Mouse (Mus musculus): ENCODE results near the gene Yeats2. TPM values are rescaled to one million over a fixed set of nuclear protein-coding genes. Genes with fewer than 3 reads are reported as not detected.

The Yeats2 gene
- polyA plus RNA-seq, 1 experiment from 2014 or later, result 39.7 TPM

DNA sequence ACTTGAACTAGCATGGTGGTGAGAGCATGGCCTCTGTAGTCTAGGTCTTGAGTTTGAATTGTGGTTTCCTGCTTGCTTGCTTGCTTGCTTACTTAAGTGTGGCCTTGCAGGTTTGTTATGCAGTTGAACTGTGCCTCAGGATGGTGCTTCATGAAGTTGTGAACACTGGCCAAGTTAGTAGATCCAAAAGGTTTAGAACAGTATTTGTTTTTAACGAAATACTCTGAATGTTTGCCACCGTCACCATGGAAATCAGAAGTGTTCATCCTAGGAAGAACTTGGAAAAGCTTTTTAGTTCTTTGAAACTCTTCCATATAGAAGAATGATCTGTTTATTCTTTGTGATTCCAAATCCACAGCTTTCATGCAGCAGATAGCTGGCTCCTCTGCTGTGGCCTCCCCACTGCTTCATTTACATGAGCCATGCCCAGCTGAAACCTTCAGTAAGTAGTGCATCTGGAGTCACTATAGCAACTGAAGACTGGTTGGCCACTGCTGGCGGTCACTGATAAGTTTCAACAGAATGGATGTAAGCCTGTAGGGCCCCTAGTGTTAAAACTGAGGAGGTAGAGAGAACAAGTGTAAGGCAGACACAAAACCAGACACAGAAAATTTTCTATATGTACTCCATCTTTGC, 28.7 kb downstream of the Yeats2 start:
- ATAC-seq (ENCODE audit: insufficient read depth, low FRiP score, low TSS enrichment) (no peak), DNase-seq (ENCODE audit: low spot score) (no peak)
- no peaks in the 10 kb centered on the region for H3K27me3 ChIP-seq (ENCODE audit: control insufficient read depth, insufficient read depth, low read length)
- no peak overlapping the region for H3K27ac ChIP-seq (ENCODE audit: low read depth, low read length)
- H3K4me3 ChIP-seq (ENCODE audit: low read depth, low read length), result no peak overlapping the region
- no peak overlapping the region for H3K9ac ChIP-seq (ENCODE audit: low read length)
- H3K36me3 ChIP-seq (ENCODE audit: control insufficient read depth, insufficient read depth, low read length), result peaks cover 22% of the 10 kb centered on the region
- 88% methylated on average over 3 of the region's 3 CpGs for WGBS
- H3K9me3 ChIP-seq (ENCODE audit: control insufficient read depth, low read length), result no peaks in the 10 kb centered on the region
- H3K4me1 ChIP-seq (ENCODE audit: control insufficient read depth, insufficient read depth, low read length), result no peaks in the 10 kb centered on the region
- H3K4me2 ChIP-seq (ENCODE audit: low read depth), result no peak overlapping the region

GRCm38 (mm10) chr16:20179406-20180175, 38.7 kb downstream of the Yeats2 start:
- no peak for DNase-seq (ENCODE audit: low spot score)
- Histone ChIP-seq H3K36me3 (ENCODE audit: control insufficient read depth, insufficient read depth, low read length) (peaks cover 21% of the 10 kb centered on the region), H3K9ac (ENCODE audit: low read length) (no peak overlapping the region), H3K27ac (ENCODE audit: low read depth, low read length) (no peak overlapping the region), H3K4me2 (ENCODE audit: low read depth) (no peak overlapping the region), H3K9me3 (ENCODE audit: control insufficient read depth, low read length) (no peaks in the 10 kb centered on the region), H3K4me3 (ENCODE audit: low read depth, low read length) (no peak overlapping the region), H3K4me1 (ENCODE audit: control insufficient read depth, insufficient read depth, low read length) (no peaks in the 10 kb centered on the region), H3K27me3 (ENCODE audit: control insufficient read depth, insufficient read depth, low read length) (no peaks in the 10 kb centered on the region)
- 88% methylated on average over 23 of the region's 23 CpGs for WGBS
- no peak for ATAC-seq (ENCODE audit: insufficient read depth, low FRiP score, low TSS enrichment)

GRCm38 (mm10) chr16:20185368-20185767, 44.5 kb downstream of the Yeats2 start:
- no peak overlapping the region for H3K9ac ChIP-seq (ENCODE audit: low read length)
- H3K4me1 ChIP-seq (ENCODE audit: control insufficient read depth, insufficient read depth, low read length), result no peaks in the 10 kb centered on the region
- H3K27me3 ChIP-seq (ENCODE audit: control insufficient read depth, insufficient read depth, low read length), result no peaks in the 10 kb centered on the region
- no peak overlapping the region for H3K4me3 ChIP-seq (ENCODE audit: low read depth, low read length)
- H3K9me3 ChIP-seq (ENCODE audit: control insufficient read depth, low read length), result no peaks in the 10 kb centered on the region
- ATAC-seq (ENCODE audit: insufficient read depth, low FRiP score, low TSS enrichment) (no peak), DNase-seq (ENCODE audit: low spot score) (peak; percentile 32)
- WGBS, result 84% methylated on average over 2 of the region's 2 CpGs
- H3K36me3 ChIP-seq (ENCODE audit: control insufficient read depth, insufficient read depth, low read length), result peaks cover 12% of the 10 kb centered on the region
- no peak overlapping the region for H3K4me2 ChIP-seq (ENCODE audit: low read depth)
- H3K27ac ChIP-seq (ENCODE audit: low read depth, low read length), result no peak overlapping the region

DNA sequence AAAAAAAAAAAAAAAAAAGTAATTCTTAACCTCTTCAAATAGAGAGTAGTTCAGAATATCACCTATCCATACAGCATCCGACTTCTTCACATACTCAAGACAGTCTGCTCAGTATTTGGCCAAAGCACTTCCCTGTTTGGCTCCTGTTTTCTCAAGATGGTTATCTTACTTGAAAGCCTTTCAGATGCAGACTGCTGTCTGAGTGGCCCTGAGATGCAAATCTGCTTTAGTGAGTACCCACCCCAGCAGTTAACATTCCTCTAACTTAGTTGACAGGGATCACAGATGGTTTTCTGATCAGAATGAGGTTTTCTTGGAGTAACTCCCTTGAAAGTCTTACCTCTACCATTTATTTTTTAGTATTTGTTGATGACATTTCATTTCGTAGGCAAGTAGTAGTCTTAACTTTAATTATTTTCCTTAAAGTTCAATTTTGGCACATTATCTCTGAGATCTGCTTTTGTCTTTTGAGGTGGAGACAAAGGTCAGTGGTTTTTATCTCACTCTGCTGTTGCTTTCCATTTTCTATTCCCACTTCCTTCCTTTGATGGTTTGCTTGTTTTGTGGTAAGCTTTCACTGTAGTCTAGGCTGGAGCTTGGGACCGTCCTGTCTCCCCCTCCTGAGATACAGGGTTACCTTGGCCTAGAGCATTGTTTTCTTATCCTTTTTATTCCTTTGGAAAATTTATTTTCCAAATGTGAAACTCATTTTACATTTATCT, 50.5 kb downstream of the Yeats2 start:
- WGBS, result 92% methylated on average over 3 of the region's 3 CpGs
- no peak overlapping the region for H3K9ac ChIP-seq (ENCODE audit: low read length)
- no peak overlapping the region for H3K4me3 ChIP-seq (ENCODE audit: low read depth, low read length)
- H3K27me3 ChIP-seq (ENCODE audit: control insufficient read depth, insufficient read depth, low read length), result no peaks in the 10 kb centered on the region
- no peak overlapping the region for H3K27ac ChIP-seq (ENCODE audit: low read depth, low read length)
- ATAC-seq (ENCODE audit: insufficient read depth, low FRiP score, low TSS enrichment) (no peak), DNase-seq (ENCODE audit: low spot score) (no peak)
- no peaks in the 10 kb centered on the region for H3K9me3 ChIP-seq (ENCODE audit: control insufficient read depth, low read length)
- H3K4me1 ChIP-seq (ENCODE audit: control insufficient read depth, insufficient read depth, low read length), result no peaks in the 10 kb centered on the region
- no peak overlapping the region for H3K4me2 ChIP-seq (ENCODE audit: low read depth)
- H3K36me3 ChIP-seq (ENCODE audit: control insufficient read depth, insufficient read depth, low read length), result peaks cover 20% of the 10 kb centered on the region

- no peak overlapping the region for H3K27ac ChIP-seq (ENCODE audit: low read depth, low read length)
- DNase-seq (ENCODE audit: low spot score), result no peak
- no peaks in the 10 kb centered on the region for H3K4me1 ChIP-seq (ENCODE audit: control insufficient read depth, insufficient read depth, low read length)
- H3K27me3 ChIP-seq (ENCODE audit: control insufficient read depth, insufficient read depth, low read length), result no peaks in the 10 kb centered on the region
- H3K4me3 ChIP-seq (ENCODE audit: low read depth, low read length), result no peak overlapping the region
- H3K4me2 ChIP-seq (ENCODE audit: low read depth), result no peak overlapping the region
- no peak for ATAC-seq (ENCODE audit: insufficient read depth, low FRiP score, low TSS enrichment)
- no peaks in the 10 kb centered on the region for H3K9me3 ChIP-seq (ENCODE audit: control insufficient read depth, low read length)
- peaks cover 19% of the 10 kb centered on the region for H3K36me3 ChIP-seq (ENCODE audit: control insufficient read depth, insufficient read depth, low read length)
- H3K9ac ChIP-seq (ENCODE audit: low read length), result no peak overlapping the region
These were observed 51.2 kb downstream of the Yeats2 start for GRCm38 (mm10) chr16:20192043-20192442.

DNA sequence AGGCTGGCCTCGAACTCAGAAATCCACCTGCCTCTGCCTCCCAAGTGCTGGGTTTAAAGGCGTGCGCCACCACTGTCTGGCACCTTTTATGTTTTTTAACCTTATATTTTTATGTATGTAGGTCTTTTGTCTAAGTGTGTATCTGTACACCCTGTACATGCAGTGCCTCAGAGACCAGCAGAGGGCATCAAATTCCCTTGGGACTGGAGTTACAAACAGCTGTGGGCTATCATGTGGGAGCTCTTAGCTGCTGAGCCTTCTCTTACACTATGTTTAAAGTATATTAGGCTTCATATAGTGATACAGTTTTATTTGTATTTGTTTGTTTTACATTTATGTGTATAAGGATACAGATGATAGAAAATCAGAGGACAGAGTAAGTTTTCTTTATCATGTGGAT, 54.7 kb downstream of the Yeats2 start:
- Histone ChIP-seq H3K27me3 (ENCODE audit: control insufficient read depth, insufficient read depth, low read length) (no peaks in the 10 kb centered on the region), H3K4me1 (ENCODE audit: control insufficient read depth, insufficient read depth, low read length) (no peaks in the 10 kb centered on the region), H3K27ac (ENCODE audit: low read depth, low read length) (no peak overlapping the region), H3K9me3 (ENCODE audit: control insufficient read depth, low read length) (no peaks in the 10 kb centered on the region), H3K9ac (ENCODE audit: low read length) (no peak overlapping the region), H3K4me3 (ENCODE audit: low read depth, low read length) (no peak overlapping the region), H3K36me3 (ENCODE audit: control insufficient read depth, insufficient read depth, low read length) (peaks cover 21% of the 10 kb centered on the region), H3K4me2 (ENCODE audit: low read depth) (no peak overlapping the region)
- 93% methylated on average over 3 of the region's 3 CpGs for WGBS
- DNase-seq (ENCODE audit: low spot score) (no peak), ATAC-seq (ENCODE audit: insufficient read depth, low FRiP score, low TSS enrichment) (no peak)

- DNase-seq (ENCODE audit: low spot score), result no peak
- 94% methylated on average over 5 of the region's 5 CpGs for WGBS
- H3K4me3 ChIP-seq (ENCODE audit: low read depth, low read length), result no peak overlapping the region
- H3K27me3 ChIP-seq (ENCODE audit: control insufficient read depth, insufficient read depth, low read length), result no peaks in the 10 kb centered on the region
- no peak overlapping the region for H3K9ac ChIP-seq (ENCODE audit: low read length)
- no peak for ATAC-seq (ENCODE audit: insufficient read depth, low FRiP score, low TSS enrichment)
- peaks cover 21% of the 10 kb centered on the region for H3K36me3 ChIP-seq (ENCODE audit: control insufficient read depth, insufficient read depth, low read length)
- no peaks in the 10 kb centered on the region for H3K9me3 ChIP-seq (ENCODE audit: control insufficient read depth, low read length)
- no peak overlapping the region for H3K27ac ChIP-seq (ENCODE audit: low read depth, low read length)
- H3K4me2 ChIP-seq (ENCODE audit: low read depth), result no peak overlapping the region
- no peaks in the 10 kb centered on the region for H3K4me1 ChIP-seq (ENCODE audit: control insufficient read depth, insufficient read depth, low read length)
These were observed 56.1 kb downstream of the Yeats2 start for GRCm38 (mm10) chr16:20196962-20197361.

GRCm38 (mm10) chr16:20199501-20200201, 58.8 kb downstream of the Yeats2 start:
- Histone ChIP-seq H3K27me3 (ENCODE audit: control insufficient read depth, insufficient read depth, low read length) (no peaks in the 10 kb centered on the region), H3K27ac (ENCODE audit: low read depth, low read length) (no peak overlapping the region), H3K4me1 (ENCODE audit: control insufficient read depth, insufficient read depth, low read length) (no peaks in the 10 kb centered on the region), H3K36me3 (ENCODE audit: control insufficient read depth, insufficient read depth, low read length) (peaks cover 12% of the 10 kb centered on the region), H3K9ac (ENCODE audit: low read length) (no peak overlapping the region), H3K4me2 (ENCODE audit: low read depth) (no peak overlapping the region), H3K9me3 (ENCODE audit: control insufficient read depth, low read length) (no peaks in the 10 kb centered on the region), H3K4me3 (ENCODE audit: low read depth, low read length) (no peak overlapping the region)
- no peak for DNase-seq (ENCODE audit: low spot score)
- ATAC-seq (ENCODE audit: insufficient read depth, low FRiP score, low TSS enrichment), result no peak
- 88% methylated on average over 5 of the region's 5 CpGs for WGBS

All from neural tube, embryonic 11.5 days (tissue).